Mouse (Mus musculus) liver, adult 2 months (tissue): ENCODE results near the gene Pemt.

Experiments
- CTCF ChIP-seq: fragments of 200-500 bp; IDR thresholded peaks from 2 replicates; pipeline ENCODE4 v1.5.1; 2011; ENCODE audit warnings: low read depth, low read length, control low read depth
- POLR2A ChIP-seq: fragments of 200-500 bp; IDR thresholded peaks from 2 replicates; pipeline ENCODE4 v1.6.1; 2011; ENCODE audit warnings: low read length, control low read depth; ENCODE audit not compliant: insufficient read depth; ENCODE audit errors: extremely low read depth

GRCm38 (mm10) chr11:60093984-60094587, 47.8 kb upstream of the Pemt start:
- TF ChIP-seq POLR2A (no peak), CTCF (no peak)
